ENCODE assay signal across 8 mouse cellular contexts in genomic region chr14:47366881-47367321, GRCm38 (mm10). TPM values are rescaled to one million over a fixed set of nuclear protein-coding genes. Genes with fewer than 3 reads are reported as not detected.
A peak's percentile ranks its signal among the peaks of the same experiment; 100 is the strongest.
DNase-seq lines count a peak whose midpoint lies in the region; ATAC-seq and TF ChIP-seq lines count a peak whose summit lies in the region.

No protein-coding gene starts in this region.

- H3K4me1 ChIP-seq in intestine, postnatal 0 days (replicated peaks; ENCODE audit: control insufficient read depth, insufficient read depth, low read length): peaks cover 13% of the 10 kb centered on the region; the same call in 1 of the 2 replicates
- peaks cover 16% of the 10 kb centered on the region for H3K4me1 ChIP-seq in limb, embryonic 15.5 days
- H3K4me1 ChIP-seq in neural tube, embryonic 14.5 days (ENCODE audit: control insufficient read depth, insufficient read depth, low read length): 0 out of 2 replicates have a peak, but pooled peaks cover 5% of the 10 kb centered on the region

- no peaks in the 10 kb centered on the region for H3K27me3 ChIP-seq in intestine, postnatal 0 days (replicated peaks; ENCODE audit: control insufficient read depth, insufficient read depth, low read length)
- no peaks in the 10 kb centered on the region for H3K27me3 ChIP-seq in limb, embryonic 15.5 days
- H3K27me3 ChIP-seq in neural tube, embryonic 14.5 days (ENCODE audit: control insufficient read depth, insufficient read depth, low read length): no peaks in the 10 kb centered on the region

- ATAC-seq in intestine, postnatal 0 days: no peak
- ATAC-seq in limb, embryonic 15.5 days (ENCODE audit: insufficient number of reproducible peaks, low FRiP score, low TSS enrichment, low read depth): 0 out of 2 replicates have a peak, but pooled peaks have one; percentile 53
- ATAC-seq in neural tube, embryonic 14.5 days (ENCODE audit: low read depth): peak; percentile 58; the same call in 1 of the 2 replicates

- 25% methylated on average over 7 of the region's 7 CpGs for WGBS in intestine, postnatal 0 days
- 33% methylated on average over 7 of the region's 7 CpGs for WGBS in limb, embryonic 15.5 days
- WGBS in neural tube, embryonic 14.5 days: 45% methylated on average over 7 of the region's 7 CpGs

- H3K4me2 ChIP-seq in intestine, postnatal 0 days (replicated peaks; ENCODE audit: low read depth): 0 out of 2 replicates have a peak overlapping the region, but pooled peaks have one; percentile 6
- H3K4me2 ChIP-seq in limb, embryonic 15.5 days: no peak overlapping the region
- no peak overlapping the region for H3K4me2 ChIP-seq in neural tube, embryonic 14.5 days (ENCODE audit: low read depth, low read length)

- DNase-seq in lung, adult 18-20 months: peak; percentile 66 to 77
- DNase-seq in lung, postnatal 25 days (ENCODE audit: low spot score): no peak
- DNase-seq in cerebellum, postnatal 10 days: peak; percentile 91 to 94
- peak; percentile 65 to 79 for DNase-seq in urinary bladder, postnatal 36 days (ENCODE audit: low spot score in 2 of 2)
- no peak for DNase-seq in spleen, postnatal 4 days (ENCODE audit: low spot score in 2 of 2)

- no peak overlapping the region for H3K9ac ChIP-seq in intestine, postnatal 0 days (ENCODE audit: low read depth, low read length)
- no peak overlapping the region for H3K9ac ChIP-seq in limb, embryonic 15.5 days
- no peak overlapping the region for H3K9ac ChIP-seq in neural tube, embryonic 14.5 days (replicated peaks; ENCODE audit: low read depth, low read length)

- no peaks in the 10 kb centered on the region for H3K36me3 ChIP-seq in intestine, postnatal 0 days (ENCODE audit: control insufficient read depth, insufficient read depth)
- H3K36me3 ChIP-seq in limb, embryonic 15.5 days: no peaks in the 10 kb centered on the region
- H3K36me3 ChIP-seq in neural tube, embryonic 14.5 days (ENCODE audit: control insufficient read depth, insufficient read depth, low read length): no peaks in the 10 kb centered on the region

- H3K9me3 ChIP-seq in intestine, postnatal 0 days (ENCODE audit: control insufficient read depth): no peaks in the 10 kb centered on the region
- H3K9me3 ChIP-seq in limb, embryonic 15.5 days: no peaks in the 10 kb centered on the region
- H3K9me3 ChIP-seq in neural tube, embryonic 14.5 days (ENCODE audit: control insufficient read depth, low read length): no peaks in the 10 kb centered on the region

- no peak for TF ChIP-seq CTCF in intestine, postnatal 0 days (IDR thresholded peaks at IDR 0.05; ENCODE audit: low read depth)

- no peak overlapping the region for H3K4me3 ChIP-seq in intestine, postnatal 0 days (ENCODE audit: low read depth, low read length)
- H3K4me3 ChIP-seq in limb, embryonic 15.5 days: no peak overlapping the region
- no peak overlapping the region for H3K4me3 ChIP-seq in neural tube, embryonic 14.5 days (ENCODE audit: low read depth, low read length)

- H3K27ac ChIP-seq in intestine, postnatal 0 days (ENCODE audit: low read depth, low read length): peak overlapping the region; percentile 70
- H3K27ac ChIP-seq in limb, embryonic 15.5 days: peak overlapping the region; percentile 69
- H3K27ac ChIP-seq in neural tube, embryonic 14.5 days (ENCODE audit: low read depth, low read length): no peak overlapping the region

RNA-seq across cellular contexts. Expression of gene Lgals3, which starts 0.7 kb away (rescaled TPM):
- polyA plus RNA-seq in intestine, postnatal 0 days (2015; fragmentation: Nextera tagmentation; extraction: Ambion mirVana): 207 and 273 TPM in 2 replicates
- 277 and 298 TPM in 2 replicates for polyA plus RNA-seq in limb, embryonic 15.5 days (2015; fragmentation: Nextera tagmentation; extraction: Ambion mirVana)
- polyA plus RNA-seq in neural tube, embryonic 14.5 days (2014; fragmentation: Nextera tagmentation; extraction: Ambion mirVana): 2.1 and 2.2 TPM in 2 replicates

RNA-seq across cellular contexts. Expression of gene Dlgap5, which starts 51.3 kb away (rescaled TPM):
- polyA plus RNA-seq in intestine, postnatal 0 days (2015; fragmentation: Nextera tagmentation; extraction: Ambion mirVana): 5.1 and 6.3 TPM in 2 replicates
- 34.4 and 36.8 TPM in 2 replicates for polyA plus RNA-seq in limb, embryonic 15.5 days (2015; fragmentation: Nextera tagmentation; extraction: Ambion mirVana)
- polyA plus RNA-seq in neural tube, embryonic 14.5 days (2014; fragmentation: Nextera tagmentation; extraction: Ambion mirVana): 4.0 and 5.4 TPM in 2 replicates

Comparison
In these comparisons a context has a peak if more than half of its experiments do, and no peak if none do; other contexts are left out.
1. DNase-seq: peak in lung, adult 18-20 months (2 of 2), cerebellum, postnatal 10 days (2 of 2) and urinary bladder, postnatal 36 days (2 of 2); none in lung, postnatal 25 days (single experiment) and spleen, postnatal 4 days (0 of 2).
2. RNA of gene Lgals3, which starts 0.7 kb away (polyA plus RNA-seq): 277 to 298 TPM in limb, embryonic 15.5 days and 207 to 273 TPM in intestine, postnatal 0 days; 2.1 to 2.2 TPM in neural tube, embryonic 14.5 days; every median in the first group is over 10 times any median in the second.